Mouse (Mus musculus): ENCODE measurements around the gene Ermap. TPM values are rescaled to one million over a fixed set of nuclear protein-coding genes. Genes with fewer than 3 reads are reported as not detected.

Ermap gene
- 1 to 10 TPM in 1 of 2 experiments, not detected in 1; 1.1 TPM for polyA plus RNA-seq (2017; shearing (Covaris generic))

- ATAC-seq: no peak
Observed at GRCm38 (mm10) chr4:119189864-119190263, at the start of gene Ermap. Gene Ermap, minus strand, starts transcription at chr4:119190011.

- peak; percentile 91 for ATAC-seq
Observed at GRCm38 (mm10) chr4:119239181-119239682, 49.4 kb upstream of the Ermap start.

- ATAC-seq: no peak
Observed at GRCm38 (mm10) chr4:119238661-119239060, 48.9 kb upstream of the Ermap start.

- ATAC-seq: no peak
Observed at GRCm38 (mm10) chr4:119234348-119234747, 44.5 kb upstream of the Ermap start.

GRCm38 (mm10) chr4:119233256-119233901 is 43.6 kb upstream of the Ermap start:
- ATAC-seq: peak; percentile 8

- ATAC-seq: peak; percentile 99
Observed at GRCm38 (mm10) chr4:119232410-119233255, 42.8 kb upstream of the Ermap start, which contains the start of the genes AU022252 and P3h1. Gene AU022252, minus strand, starts transcription at chr4:119232712. Gene P3h1, plus strand, starts transcription at chr4:119232915.

GRCm38 (mm10) chr4:119226751-119227150 is 36.9 kb upstream of the Ermap start:
- no peak for ATAC-seq

- ATAC-seq: no peak
Observed at GRCm38 (mm10) chr4:119225719-119226118, 35.9 kb upstream of the Ermap start.

- ATAC-seq: no peak
Observed at GRCm38 (mm10) chr4:119224534-119224933, 34.7 kb upstream of the Ermap start.

- peak; percentile 80 for ATAC-seq
Observed at GRCm38 (mm10) chr4:119223696-119224095, 33.9 kb upstream of the Ermap start.

GRCm38 (mm10) chr4:119218169-119218568 is 28.4 kb upstream of the Ermap start, which contains the start of gene Tmem269:
Gene Tmem269, minus strand, starts transcription at chr4:119218217.
- no peak for ATAC-seq

GRCm38 (mm10) chr4:119216667-119217066 is 26.9 kb upstream of the Ermap start:
- ATAC-seq: no peak

- peak; percentile 28 for ATAC-seq
Observed at GRCm38 (mm10) chr4:119204672-119205071, 14.9 kb upstream of the Ermap start.

GRCm38 (mm10) chr4:119198105-119198504 is 8.3 kb upstream of the Ermap start:
- no peak for ATAC-seq

GRCm38 (mm10) chr4:119195582-119196320 is 5.9 kb upstream of the Ermap start:
- peak; percentile 48 for ATAC-seq

- ATAC-seq: peak; percentile 85
Observed at GRCm38 (mm10) chr4:119194909-119195581, 5.2 kb upstream of the Ermap start, which contains the start of gene Svbp. Gene Svbp, plus strand, starts transcription at chr4:119195306.

- ATAC-seq: no peak
Observed at GRCm38 (mm10) chr4:119192757-119193156, 2.9 kb upstream of the Ermap start.

- no peak for ATAC-seq
Observed at GRCm38 (mm10) chr4:119191273-119191672, 1.5 kb upstream of the Ermap start.

- no peak for ATAC-seq
Observed at GRCm38 (mm10) chr4:119190618-119191017, 807 bp upstream of the Ermap start.

GRCm38 (mm10) chr4:119189392-119189791 is 419 bp downstream of the Ermap start:
- no peak for ATAC-seq

GRCm38 (mm10) chr4:119188060-119188785 is 1.6 kb downstream of the Ermap start:
- ATAC-seq: no peak

All from activated CD4-positive, CD25-positive, alpha-beta regulatory T cell, adult 4 months (primary cell).